Mouse (Mus musculus) left cerebral cortex, postnatal 10 days (tissue): ENCODE measurements at regions not wholly inside any gene's neighbourhood (a gene's known extent, or its start where the extent isn't known, plus 50 kb on each side); places are given as distances from the start of the nearest gene placed in this dataset.

Experiments used
- DNase-seq, 2 experiments: peaks; one replicate each; pipeline ENCODE4 v3.0.0; 2021 to 2022; ENCODE audit warnings: low spot score in 2 of 2, mixed read lengths in 1 of 2; ENCODE audit errors: extremely low spot score in 1 of 2
- intact Hi-C: fragments of 180-260 bp; cut with DNase I; formaldehyde crosslinking; loops from one replicate; pipeline ENCODE4 v1.15.1; 2025

DNA sequence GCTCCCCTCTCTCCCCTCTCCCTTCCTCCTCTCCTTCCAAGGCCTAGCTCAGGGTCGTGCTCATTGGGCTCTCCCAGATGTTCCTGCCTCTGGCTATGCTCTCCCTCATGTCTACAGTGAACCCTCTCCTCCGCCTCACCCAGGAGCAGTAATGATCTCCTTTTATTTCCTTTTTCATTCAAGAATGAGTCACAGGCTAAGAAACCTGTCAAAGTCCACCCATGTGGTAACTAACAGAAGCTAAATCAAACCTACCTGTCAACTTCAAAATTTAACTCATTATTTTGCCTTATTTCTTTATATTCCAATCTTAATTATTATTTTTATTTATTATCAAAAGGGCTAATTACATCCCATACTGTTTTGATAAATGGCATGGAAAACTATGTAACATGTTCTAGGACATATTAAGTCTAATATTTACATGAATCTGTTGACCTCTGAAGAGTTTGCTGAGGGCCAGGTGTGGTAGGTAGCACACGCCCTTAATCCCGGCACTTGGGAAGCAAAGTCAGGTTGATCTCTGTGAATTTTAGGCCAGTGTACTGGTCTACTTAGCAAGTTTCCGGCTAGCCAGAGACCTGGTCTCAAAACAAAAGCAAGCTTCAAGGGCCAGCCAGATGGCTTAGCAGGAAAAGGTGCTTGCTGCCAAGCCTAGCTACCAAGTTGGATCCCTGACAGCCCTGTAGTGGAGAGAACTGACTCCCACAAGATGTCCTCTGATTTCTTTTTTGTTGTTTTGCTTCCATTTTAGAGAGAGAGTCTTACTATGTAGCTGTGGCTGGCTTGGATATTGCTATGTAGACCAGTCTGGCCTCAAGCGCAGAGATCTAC is 51.9 kb upstream of the Slc16a1 start:
- intact Hi-C loops = no loop called here
- DNase-seq = peak in 1 of 2 experiments; percentile 28

GRCm38 (mm10) chr3:104585303-104585702 is 53.2 kb upstream of the Slc16a1 start:
- intact Hi-C loops = no loop called here
- DNase-seq = no peak

DNA sequence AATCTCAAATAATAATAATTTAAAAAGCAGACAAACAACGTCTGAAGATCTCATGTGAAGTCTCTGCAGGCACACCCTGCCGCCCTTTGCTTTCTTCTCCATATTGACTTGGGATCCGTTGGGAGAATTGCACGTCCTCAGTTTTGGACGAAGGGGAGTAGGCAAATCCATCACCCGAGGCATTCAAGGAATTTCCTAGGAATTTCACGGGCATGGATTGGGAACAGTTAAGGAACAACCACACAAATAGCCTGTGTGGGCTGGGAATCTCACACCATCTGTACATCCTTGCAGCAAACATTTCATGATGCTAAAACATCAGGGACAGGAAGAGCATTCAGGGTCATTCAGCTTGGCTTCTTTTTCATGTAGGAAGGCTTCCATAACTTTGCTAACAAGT is 55.2 kb upstream of the Slc16a1 start:
- peak in 1 of 2 experiments; percentile 50 for DNase-seq
- intact Hi-C loops = no loop called here

DNA sequence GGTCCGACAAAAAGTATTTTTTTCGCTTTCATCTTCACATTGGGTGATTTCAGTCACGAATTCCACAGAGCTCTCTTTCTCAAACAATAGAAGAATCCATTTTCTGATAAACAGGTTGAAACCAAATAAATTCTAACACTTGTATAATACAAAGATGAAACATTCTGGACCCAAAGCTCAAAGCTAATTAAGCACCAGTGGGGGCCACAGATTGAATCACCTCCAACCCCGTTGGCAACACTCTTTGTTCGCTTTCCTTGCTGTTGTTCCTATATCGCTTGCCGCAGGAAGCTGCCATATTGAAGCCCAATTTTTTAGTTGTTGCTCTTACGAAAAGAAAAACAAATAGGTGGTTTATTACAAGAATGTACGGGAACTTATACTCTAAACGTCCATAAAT is 55.9 kb upstream of the Slc16a1 start:
- DNase-seq = peak in 1 of 2 experiments; percentile 65
- intact Hi-C loops = no loop called here

GRCm38 (mm10) chr3:104579186-104579585 is 59.3 kb upstream of the Slc16a1 start:
- DNase-seq = no peak
- intact Hi-C loops = no loop called here

DNA sequence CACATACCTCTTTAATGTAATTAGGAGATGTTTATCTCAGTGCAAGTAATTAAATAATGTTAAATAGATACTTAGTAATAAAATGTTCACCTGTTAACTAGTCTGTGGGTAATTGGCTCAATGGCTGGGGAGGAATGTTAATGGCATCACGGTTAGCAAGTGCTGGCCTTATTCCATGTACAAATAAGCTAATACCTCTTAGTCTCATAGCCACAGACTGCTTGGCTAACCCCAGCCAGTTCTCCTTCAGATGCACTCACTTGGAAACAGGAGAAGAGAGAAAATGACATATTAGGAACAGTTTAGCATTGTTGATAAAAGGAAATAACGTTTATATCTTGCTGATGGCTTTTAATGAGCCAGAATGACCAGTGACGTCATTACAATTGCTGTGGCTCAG is 60.1 kb upstream of the Slc16a1 start:
- no peak for DNase-seq
- intact Hi-C loops = no loop called here

- DNase-seq = no peak
- intact Hi-C loops = no loop called here
Measured at GRCm38 (mm10) chr3:104577228-104577927, 61.1 kb upstream of the Slc16a1 start.

GRCm38 (mm10) chr3:104573277-104573940 is 61.7 kb upstream of the Lrig2 start:
- intact Hi-C loops = no loop called here
- DNase-seq = no peak

DNA sequence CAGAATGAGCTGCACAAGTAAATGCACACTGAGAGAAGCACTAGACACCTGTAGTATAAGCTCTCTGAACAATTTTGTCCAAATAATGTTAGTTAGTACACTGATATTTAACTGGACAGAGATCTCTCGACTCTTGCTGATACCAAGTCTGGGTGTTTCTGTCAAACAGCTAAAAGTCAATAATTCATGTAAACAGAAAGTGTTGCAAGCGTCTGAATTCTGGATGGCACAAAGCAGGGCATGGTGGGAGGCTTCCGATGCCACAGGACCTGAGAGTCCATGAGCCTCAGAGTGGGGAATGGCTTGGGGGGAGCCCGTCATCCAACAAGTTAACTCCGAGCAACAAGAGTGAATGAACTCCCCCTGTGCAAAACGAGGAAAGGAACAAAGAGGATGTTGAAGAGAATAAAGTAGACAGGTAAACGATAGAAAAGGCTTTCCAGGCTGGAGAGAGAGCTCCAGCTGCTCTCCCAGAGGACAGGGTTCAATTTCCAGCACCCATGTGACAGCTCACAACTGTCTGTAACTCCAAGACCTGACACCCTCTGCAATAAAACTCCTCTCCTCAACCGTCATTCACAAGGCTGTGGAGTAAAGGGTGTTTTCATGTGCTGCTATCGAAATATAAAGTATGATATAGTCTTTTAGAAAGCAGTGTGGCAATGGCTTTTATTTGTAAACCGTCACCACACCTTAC is 60.4 kb upstream of the Lrig2 start:
- intact Hi-C loops = no loop called here
- no peak for DNase-seq

DNA sequence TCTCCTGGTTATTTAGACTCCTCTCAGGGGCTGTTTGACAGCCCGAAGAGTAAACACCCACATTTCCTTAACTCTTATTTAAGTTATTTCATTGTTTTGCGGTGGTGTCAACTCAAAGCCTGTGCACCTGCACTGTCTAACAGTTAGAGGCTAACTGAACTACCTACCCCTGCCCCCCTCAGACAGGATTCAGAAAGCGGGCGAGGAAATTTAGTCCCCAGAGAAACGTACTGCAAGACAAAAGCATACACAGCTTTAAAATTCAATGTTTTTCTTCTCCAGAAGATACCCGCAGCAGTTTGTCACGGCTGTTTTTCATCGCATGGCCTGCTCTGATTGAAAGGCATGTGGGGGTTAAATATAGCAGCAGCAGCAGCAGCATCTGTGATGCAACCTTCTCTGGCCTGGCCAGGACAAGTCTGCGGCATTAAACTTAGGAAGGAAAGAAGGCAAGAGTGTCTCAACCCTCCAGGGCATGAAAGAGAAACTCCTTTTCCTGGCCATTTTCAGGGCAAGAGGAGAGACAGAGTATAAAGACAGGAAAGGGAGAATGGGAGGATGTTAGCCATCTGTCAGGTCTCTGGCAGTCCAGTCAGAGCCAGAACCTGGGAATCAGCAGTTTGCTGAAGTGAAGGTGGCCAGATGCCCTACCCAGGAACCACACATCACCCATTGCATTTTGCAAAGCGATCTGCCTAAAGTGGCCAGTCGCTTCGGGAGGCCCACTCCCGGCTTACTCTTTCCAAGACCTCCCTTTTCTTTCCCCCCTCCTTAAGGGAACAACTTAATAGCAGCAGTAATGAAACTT is 53.9 kb upstream of the Lrig2 start:
- DNase-seq = no peak
- intact Hi-C loops = no loop called here

DNA sequence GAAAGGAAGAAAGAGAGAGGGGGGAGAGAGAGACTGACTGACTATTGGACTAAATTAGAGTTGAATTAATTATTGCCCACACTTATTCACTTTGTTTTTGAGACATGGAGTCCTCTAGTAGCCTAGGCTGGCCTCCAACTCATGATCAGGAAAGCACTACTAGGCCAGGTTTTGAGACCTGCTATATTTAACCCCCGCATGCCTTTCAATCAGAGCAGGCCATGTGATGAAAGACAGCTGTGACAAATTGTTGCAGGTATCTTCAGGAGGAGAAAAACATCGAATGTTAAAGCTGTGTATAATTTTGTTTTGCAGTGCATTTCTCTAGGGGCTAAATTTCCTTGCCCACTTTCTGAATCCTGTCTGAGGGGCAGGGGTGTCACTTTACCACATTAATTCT is 53.1 kb upstream of the Lrig2 start:
- DNase-seq = no peak
- intact Hi-C loops = no loop called here

DNA sequence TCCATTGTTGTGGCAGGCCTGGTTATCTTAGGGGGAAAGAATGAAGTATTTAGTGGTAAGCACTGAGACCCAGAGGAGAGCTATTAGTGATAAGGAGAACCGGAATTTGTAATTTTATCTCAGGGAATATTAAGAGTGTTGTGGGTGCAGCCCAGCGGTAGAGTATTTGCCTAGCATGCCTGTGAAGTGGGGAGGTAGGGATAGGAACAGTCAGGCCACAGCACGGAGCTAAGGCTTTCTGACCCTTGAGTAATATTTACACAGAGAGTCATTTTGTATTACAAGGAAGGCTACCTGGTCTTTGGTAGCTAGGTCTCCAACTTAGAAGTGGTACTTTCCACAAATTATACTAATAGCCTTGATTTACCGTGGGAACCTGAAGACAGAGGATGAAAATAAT is 49.8 kb upstream of the Lrig2 start:
- intact Hi-C loops = no loop called here
- DNase-seq = no peak
